ENCODE assay signal across 15 mouse cellular contexts in the genomic region with DNA sequence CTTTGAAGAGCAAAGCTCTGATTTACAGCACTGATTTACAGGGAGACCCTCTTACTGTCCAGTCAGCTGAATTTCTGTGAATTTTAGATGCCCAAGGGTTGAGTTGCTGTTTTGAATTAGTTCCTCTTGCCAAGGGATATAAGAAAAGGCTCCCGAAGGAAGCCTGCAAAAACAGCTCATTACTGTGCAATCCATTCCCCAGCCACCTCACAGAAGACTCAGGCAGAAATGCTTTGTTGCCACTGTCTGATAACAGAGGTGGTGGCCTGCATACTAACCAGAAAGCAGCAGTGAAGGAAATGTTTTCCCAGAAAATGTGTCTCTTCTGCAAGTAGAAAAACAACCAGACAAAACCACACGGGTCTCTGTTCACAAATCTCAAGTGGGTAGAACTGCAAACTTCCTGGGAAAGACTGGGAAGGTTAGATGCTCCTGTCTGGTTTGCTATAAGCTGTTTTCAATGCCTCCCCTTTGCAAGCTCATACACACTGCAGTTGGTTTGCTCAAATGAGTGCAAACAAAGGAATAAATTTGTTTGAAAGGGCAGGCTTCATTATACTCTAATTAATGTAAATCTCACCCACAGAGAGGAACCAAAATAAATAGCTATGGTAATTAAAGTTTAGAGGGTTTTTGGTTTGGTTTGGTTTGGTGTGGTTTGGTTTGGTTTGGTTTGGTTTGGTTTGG.
DNase-seq lines count a peak whose midpoint lies in the region; ATAC-seq lines count a peak whose summit lies in the region.
"Had no signal": no experiment of that assay in that cellular context is flagged by ENCODE, and none has a peak within 500 bp of the region (broad histone marks: within the 10 kb centered on the region; RNA-seq: fewer than 3 reads in every experiment).

No protein-coding gene starts in this region.

- peak; percentile 32 for DNase-seq in NIH3T3 (ENCODE audit: low read depth)
- peak; percentile 31 for DNase-seq in embryonic facial prominence, embryonic 14.5 days (ENCODE audit: low spot score)
- DNase-seq in hindbrain, embryonic 11.5 days (ENCODE audit: low spot score) = peak; percentile 7
- DNase-seq in gastrocnemius, postnatal 36 days = no peak
- no peak for DNase-seq in frontal cortex, postnatal 10 days (ENCODE audit: low spot score in 2 of 2)
- no peak for DNase-seq in cerebellum, postnatal 10 days
- no peak for DNase-seq in urinary bladder, postnatal 14 days (ENCODE audit: low spot score)
- DNase-seq: cerebellum, postnatal 36 days; gastrocnemius, postnatal 14 days; kidney, postnatal 36 days; thymus, adult 18-20 months had no signal

- H3K4me1 ChIP-seq in embryonic facial prominence, embryonic 14.5 days (ENCODE audit: control insufficient read depth, insufficient read depth, low read length) = no peaks in the 10 kb centered on the region
- H3K4me1 ChIP-seq in hindbrain, embryonic 11.5 days (replicated peaks; ENCODE audit: control insufficient read depth, insufficient read depth, low read length) = no peaks in the 10 kb centered on the region
- H3K4me1 ChIP-seq in midbrain, embryonic 13.5 days (replicated peaks) = 0 out of 2 replicates have a peak, but pooled peaks cover 6% of the 10 kb centered on the region
- H3K4me1 ChIP-seq: intestine, embryonic 15.5 days had no signal

- 24% methylated on average over 2 of the region's 2 CpGs for WGBS in embryonic facial prominence, embryonic 14.5 days
- WGBS in hindbrain, embryonic 11.5 days = 35% methylated on average over 2 of the region's 2 CpGs
- 28% methylated on average over 2 of the region's 2 CpGs for WGBS in midbrain, embryonic 13.5 days

- no peak overlapping the region for H3K9ac ChIP-seq in embryonic facial prominence, embryonic 14.5 days (ENCODE audit: low read depth, low read length)
- H3K9ac ChIP-seq in hindbrain, embryonic 11.5 days (ENCODE audit: low read depth, low read length) = no peak overlapping the region
- no peak overlapping the region for H3K9ac ChIP-seq in midbrain, embryonic 13.5 days (replicated peaks)
- H3K9ac ChIP-seq: intestine, embryonic 15.5 days had no signal

- H3K27me3 ChIP-seq in embryonic facial prominence, embryonic 14.5 days (replicated peaks; ENCODE audit: control insufficient read depth, insufficient read depth, low read length) = no peaks in the 10 kb centered on the region
- H3K27me3 ChIP-seq in hindbrain, embryonic 11.5 days (ENCODE audit: control insufficient read depth, insufficient read depth, low read length) = no peaks in the 10 kb centered on the region
- H3K27me3 ChIP-seq in midbrain, embryonic 13.5 days = no peaks in the 10 kb centered on the region
- H3K27me3 ChIP-seq: CH12.LX; intestine, embryonic 15.5 days had no signal

- intact Hi-C loops in gastrocnemius, postnatal 36 days (cut with DNase I) = no loop called here

- no peak overlapping the region for H3K4me3 ChIP-seq in embryonic facial prominence, embryonic 14.5 days (ENCODE audit: low read depth, low read length)
- H3K4me3 ChIP-seq in hindbrain, embryonic 11.5 days (ENCODE audit: low read depth, low read length) = no peak overlapping the region
- H3K4me3 ChIP-seq in midbrain, embryonic 13.5 days (replicated peaks) = no peak overlapping the region
- H3K4me3 ChIP-seq: erythroblast, embryonic 14.5 days; intestine, embryonic 15.5 days had no signal

- H3K4me2 ChIP-seq in embryonic facial prominence, embryonic 14.5 days (ENCODE audit: low read depth, low read length) = no peak overlapping the region
- H3K4me2 ChIP-seq in hindbrain, embryonic 11.5 days (replicated peaks; ENCODE audit: low read depth, low read length) = no peak overlapping the region
- no peak overlapping the region for H3K4me2 ChIP-seq in midbrain, embryonic 13.5 days (replicated peaks)
- H3K4me2 ChIP-seq: intestine, embryonic 15.5 days had no signal

- ATAC-seq in embryonic facial prominence, embryonic 14.5 days (ENCODE audit: low read depth) = 0 out of 2 replicates have a peak, but pooled peaks have one; percentile 41
- ATAC-seq in hindbrain, embryonic 11.5 days (ENCODE audit: low FRiP score) = peak; percentile 82
- ATAC-seq in midbrain, embryonic 13.5 days = peak; percentile 95
- ATAC-seq: intestine, embryonic 15.5 days had no signal

- no peak overlapping the region for H3K27ac ChIP-seq in embryonic facial prominence, embryonic 14.5 days (replicated peaks; ENCODE audit: low read depth, low read length)
- no peak overlapping the region for H3K27ac ChIP-seq in hindbrain, embryonic 11.5 days (ENCODE audit: low read depth, low read length)
- H3K27ac ChIP-seq in midbrain, embryonic 13.5 days = peak overlapping the region; percentile 76
- H3K27ac ChIP-seq: intestine, embryonic 15.5 days had no signal

- no peaks in the 10 kb centered on the region for H3K36me3 ChIP-seq in embryonic facial prominence, embryonic 14.5 days (ENCODE audit: control insufficient read depth, insufficient read depth, low read length)
- no peaks in the 10 kb centered on the region for H3K36me3 ChIP-seq in hindbrain, embryonic 11.5 days (ENCODE audit: control insufficient read depth, insufficient read depth, low read length)
- no peaks in the 10 kb centered on the region for H3K36me3 ChIP-seq in midbrain, embryonic 13.5 days
- H3K36me3 ChIP-seq: intestine, embryonic 15.5 days had no signal

- no peaks in the 10 kb centered on the region for H3K9me3 ChIP-seq in embryonic facial prominence, embryonic 14.5 days (ENCODE audit: control insufficient read depth, low read length)
- no peaks in the 10 kb centered on the region for H3K9me3 ChIP-seq in hindbrain, embryonic 11.5 days (ENCODE audit: control insufficient read depth, low read length)
- H3K9me3 ChIP-seq in midbrain, embryonic 13.5 days = no peaks in the 10 kb centered on the region
- H3K9me3 ChIP-seq: intestine, embryonic 15.5 days had no signal

Comparison
In these comparisons a context has a peak if more than half of its experiments do, and no peak if none do; other contexts are left out.
1. DNase-seq: peak in NIH3T3 (single experiment), embryonic facial prominence, embryonic 14.5 days (single experiment) and hindbrain, embryonic 11.5 days (single experiment); none in gastrocnemius, postnatal 36 days (0 of 2), frontal cortex, postnatal 10 days (0 of 2), cerebellum, postnatal 10 days (0 of 2) and urinary bladder, postnatal 14 days (single experiment).
2. ATAC-seq: peak in every context shown above with its lines; median percentile 95 in midbrain, embryonic 13.5 days; 82 in hindbrain, embryonic 11.5 days; 41 in embryonic facial prominence, embryonic 14.5 days.